Mouse (Mus musculus): ENCODE measurements around the gene Gm3476. TPM values are rescaled to one million over a fixed set of nuclear protein-coding genes. Genes with fewer than 3 reads are reported as not detected.
"Not testable (repeated sequence)": the region's sequence is repeated elsewhere in the genome, so short reads cannot be mapped to it uniquely, and the experiment has no call there.

The Gm3476 gene
- not detected in 2 replicates for polyA plus RNA-seq (2014; fragmentation: Nextera tagmentation; extraction: Ambion mirVana)

DNA sequence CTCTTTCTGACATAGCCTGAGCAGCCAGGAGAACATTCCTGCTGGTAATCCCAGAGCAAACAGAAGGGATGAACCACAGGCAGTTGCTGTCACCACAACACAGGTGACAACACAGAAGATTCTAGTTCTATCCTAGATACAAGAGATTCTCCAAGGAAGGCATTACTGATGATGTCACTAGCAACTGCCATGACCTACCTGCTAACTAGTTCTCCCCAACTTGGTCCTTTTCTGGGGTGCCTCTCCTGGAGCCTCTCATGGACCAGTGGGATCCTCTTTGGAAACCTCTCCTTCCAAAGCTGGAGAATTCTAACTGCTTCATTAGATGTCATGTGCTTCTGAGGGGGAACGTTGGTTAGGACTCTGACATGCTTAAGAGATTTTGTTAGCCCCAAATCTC, at the start of gene Gm3476:
Gm3476 (minus strand) TSS at position 101 of the 400 bp plus-strand sequence.
- H3K27me3 ChIP-seq (ENCODE audit: control insufficient read depth, insufficient read depth, low read length); H3K4me1 ChIP-seq (ENCODE audit: control insufficient read depth, insufficient read depth, low read length); H3K9me3 ChIP-seq (replicated peaks; ENCODE audit: control insufficient read depth, low read length); H3K9ac ChIP-seq (ENCODE audit: low read depth, low read length); ATAC-seq (replicated peaks; ENCODE audit: insufficient number of reproducible peaks, low FRiP score, low TSS enrichment); H3K4me3 ChIP-seq (ENCODE audit: low read depth, low read length); H3K4me2 ChIP-seq; H3K27ac ChIP-seq (ENCODE audit: low read depth, low read length); H3K36me3 ChIP-seq (ENCODE audit: control insufficient read depth, insufficient read depth, low read length): not testable (repeated sequence)
- WGBS (ENCODE audit: insufficient replicate concordance) = no CpG with 5 or more reads among the region's 1 CpGs

DNA sequence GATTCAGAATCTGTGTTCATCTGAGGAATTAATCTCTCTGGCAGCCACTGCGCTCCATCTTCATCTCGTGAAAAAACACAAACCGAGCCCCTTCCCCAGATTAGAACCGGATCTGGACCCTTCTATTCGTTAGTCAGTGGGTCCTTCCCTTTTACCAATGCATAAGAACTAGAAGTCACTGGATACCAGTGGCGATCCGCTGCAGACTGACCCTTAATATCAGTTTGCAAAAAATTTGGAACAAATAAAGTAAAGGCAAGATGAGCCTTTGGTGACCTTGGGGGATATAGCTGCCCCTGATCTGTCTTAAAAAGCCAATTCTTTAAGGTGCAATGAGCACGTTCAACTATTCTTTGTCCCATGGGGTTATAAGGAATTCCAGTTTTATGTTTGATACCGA, 37.9 kb upstream of the Gm3476 start:
- not testable (repeated sequence) for H3K4me3 ChIP-seq (ENCODE audit: low read depth, low read length); H3K9me3 ChIP-seq (replicated peaks; ENCODE audit: control insufficient read depth, low read length); H3K36me3 ChIP-seq (ENCODE audit: control insufficient read depth, insufficient read depth, low read length); ATAC-seq (replicated peaks; ENCODE audit: insufficient number of reproducible peaks, low FRiP score, low TSS enrichment); H3K27ac ChIP-seq (ENCODE audit: low read depth, low read length); H3K27me3 ChIP-seq (ENCODE audit: control insufficient read depth, insufficient read depth, low read length); H3K4me1 ChIP-seq (ENCODE audit: control insufficient read depth, insufficient read depth, low read length); H3K4me2 ChIP-seq; H3K9ac ChIP-seq (ENCODE audit: low read depth, low read length)
- 93% methylated on average over 4 of the region's 9 CpGs for WGBS (ENCODE audit: insufficient replicate concordance)

DNA sequence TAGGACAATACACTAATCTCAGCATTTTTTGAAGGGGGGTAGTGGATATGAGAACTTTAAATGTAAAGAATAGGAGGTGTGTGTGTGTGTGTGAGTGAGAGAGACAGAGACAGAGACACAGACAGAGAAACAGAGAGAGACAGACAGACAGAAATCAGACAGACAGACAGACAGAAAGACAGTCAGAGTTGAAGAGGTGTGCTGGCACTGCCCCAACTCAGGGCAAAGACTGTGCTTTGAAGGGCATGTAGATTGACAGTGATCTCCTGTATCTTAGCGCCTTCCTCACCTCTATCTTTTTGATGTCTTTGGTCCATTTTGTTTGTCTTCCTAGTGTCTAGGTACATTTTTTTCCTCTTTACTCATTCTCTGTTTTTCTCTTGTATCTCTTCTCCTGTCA, 35.5 kb upstream of the Gm3476 start:
- 100% methylated on average over 1 of the region's 1 CpGs for WGBS (ENCODE audit: insufficient replicate concordance)
- H3K27ac ChIP-seq (ENCODE audit: low read depth, low read length); H3K4me2 ChIP-seq; H3K9me3 ChIP-seq (replicated peaks; ENCODE audit: control insufficient read depth, low read length); H3K4me3 ChIP-seq (ENCODE audit: low read depth, low read length); H3K36me3 ChIP-seq (ENCODE audit: control insufficient read depth, insufficient read depth, low read length); H3K4me1 ChIP-seq (ENCODE audit: control insufficient read depth, insufficient read depth, low read length); H3K27me3 ChIP-seq (ENCODE audit: control insufficient read depth, insufficient read depth, low read length); H3K9ac ChIP-seq (ENCODE audit: low read depth, low read length); ATAC-seq (replicated peaks; ENCODE audit: insufficient number of reproducible peaks, low FRiP score, low TSS enrichment): not testable (repeated sequence)

DNA sequence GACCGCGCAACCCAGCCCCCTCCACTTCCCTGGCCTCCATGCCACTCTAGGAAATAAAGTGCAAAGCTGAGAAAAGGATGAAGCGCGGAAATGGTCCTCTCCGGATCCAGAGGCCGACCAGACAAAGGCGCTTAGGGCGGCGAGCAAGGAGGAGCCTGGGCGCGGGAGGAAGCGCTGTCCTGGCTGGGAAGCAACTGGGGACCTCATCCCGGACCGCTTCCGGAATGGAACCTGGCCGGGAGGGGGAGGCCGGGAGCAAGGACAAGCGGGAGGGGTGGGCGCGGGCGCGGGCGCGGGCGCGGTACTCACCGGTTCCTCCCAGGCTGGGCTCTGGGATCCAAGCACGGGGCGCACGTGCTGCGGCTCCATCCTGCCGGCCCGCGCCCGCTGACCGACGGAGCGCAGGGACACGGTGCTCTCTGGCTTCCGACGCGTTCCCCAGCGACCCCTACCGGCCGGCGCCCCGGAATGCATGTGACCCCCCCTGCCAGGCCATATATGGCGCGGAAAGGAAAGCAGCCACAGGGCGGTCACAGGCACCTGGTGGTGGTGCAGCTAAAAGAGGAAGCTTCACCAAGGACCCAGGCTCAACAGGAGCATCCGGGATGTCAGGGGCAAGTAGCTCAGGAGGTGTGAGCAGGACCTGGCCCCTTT, 17.2 kb downstream of the Gm3476 start, which contains the start of gene Gm3468:
Gm3468 (minus strand) TSS at position 394 of the 654 bp plus-strand sequence.
- 0% methylated on average over 38 of the region's 51 CpGs for WGBS (ENCODE audit: insufficient replicate concordance)
- H3K36me3 ChIP-seq (ENCODE audit: control insufficient read depth, insufficient read depth, low read length); H3K4me1 ChIP-seq (ENCODE audit: control insufficient read depth, insufficient read depth, low read length); H3K27ac ChIP-seq (ENCODE audit: low read depth, low read length); ATAC-seq (replicated peaks; ENCODE audit: insufficient number of reproducible peaks, low FRiP score, low TSS enrichment); H3K9ac ChIP-seq (ENCODE audit: low read depth, low read length); H3K27me3 ChIP-seq (ENCODE audit: control insufficient read depth, insufficient read depth, low read length); H3K9me3 ChIP-seq (replicated peaks; ENCODE audit: control insufficient read depth, low read length): not testable (repeated sequence)
- peak within 1 kb of the TSS; percentile 51 for H3K4me2 ChIP-seq
- H3K4me3 ChIP-seq (ENCODE audit: low read depth, low read length) = peak within 1 kb of the TSS; percentile 36

DNA sequence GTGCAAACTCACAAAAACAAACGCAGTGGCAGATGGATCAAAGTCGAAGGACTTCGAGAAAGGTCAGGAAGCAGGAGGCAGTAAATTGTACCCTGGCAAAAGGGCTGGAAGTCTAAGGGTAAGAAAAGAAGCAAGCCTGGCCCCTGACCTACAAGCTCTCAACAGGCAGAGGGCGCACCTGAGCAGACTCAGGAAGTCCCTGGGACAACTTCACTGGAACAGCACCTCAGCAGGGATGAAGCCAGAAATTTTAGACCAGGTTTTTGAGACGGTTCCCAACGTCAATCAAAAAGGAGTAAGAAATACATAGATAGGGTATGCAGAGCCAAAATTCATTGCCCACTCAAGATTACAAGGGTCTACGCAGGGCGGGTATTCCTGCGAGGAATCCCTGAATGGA, 18.1 kb downstream of the Gm3476 start:
- H3K36me3 ChIP-seq (ENCODE audit: control insufficient read depth, insufficient read depth, low read length); ATAC-seq (replicated peaks; ENCODE audit: insufficient number of reproducible peaks, low FRiP score, low TSS enrichment); H3K27me3 ChIP-seq (ENCODE audit: control insufficient read depth, insufficient read depth, low read length); H3K9me3 ChIP-seq (replicated peaks; ENCODE audit: control insufficient read depth, low read length); H3K27ac ChIP-seq (ENCODE audit: low read depth, low read length); H3K9ac ChIP-seq (ENCODE audit: low read depth, low read length); H3K4me1 ChIP-seq (ENCODE audit: control insufficient read depth, insufficient read depth, low read length): not testable (repeated sequence)
- WGBS (ENCODE audit: insufficient replicate concordance) = 12% methylated on average over 8 of the region's 9 CpGs
- Histone ChIP-seq H3K4me3 (ENCODE audit: low read depth, low read length) (peak overlapping the region; percentile 36; the same call in 1 of the 2 replicates), H3K4me2 (peak overlapping the region; percentile 51)

DNA sequence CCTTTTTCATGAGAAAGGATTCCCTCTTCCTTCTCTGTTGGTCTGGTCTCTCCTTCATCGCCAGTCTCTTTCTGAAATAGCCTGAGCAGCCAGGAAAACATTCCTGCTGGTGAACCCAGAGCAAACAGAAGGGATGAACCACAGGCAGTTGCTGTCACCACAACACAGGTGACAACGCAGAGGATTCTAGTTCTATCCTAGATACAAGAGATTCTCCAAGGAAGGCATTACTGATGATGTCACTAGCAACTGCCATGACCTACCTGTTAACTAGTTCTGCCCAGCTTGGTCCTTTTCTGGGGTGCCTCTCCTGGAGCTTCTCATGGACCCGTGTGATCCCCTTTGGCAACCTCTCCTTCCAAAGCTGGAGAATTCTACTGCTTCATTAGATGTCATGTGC, 31.8 kb downstream of the Gm3476 start, which contains the start of gene Gm8206:
Gm8206 (minus strand) TSS at position 101 of the 400 bp plus-strand sequence.
- not testable (repeated sequence) for H3K9ac ChIP-seq (ENCODE audit: low read depth, low read length); H3K9me3 ChIP-seq (replicated peaks; ENCODE audit: control insufficient read depth, low read length); H3K4me3 ChIP-seq (ENCODE audit: low read depth, low read length); H3K36me3 ChIP-seq (ENCODE audit: control insufficient read depth, insufficient read depth, low read length); H3K27ac ChIP-seq (ENCODE audit: low read depth, low read length); H3K4me2 ChIP-seq; H3K27me3 ChIP-seq (ENCODE audit: control insufficient read depth, insufficient read depth, low read length); H3K4me1 ChIP-seq (ENCODE audit: control insufficient read depth, insufficient read depth, low read length); ATAC-seq (replicated peaks; ENCODE audit: insufficient number of reproducible peaks, low FRiP score, low TSS enrichment)
- WGBS (ENCODE audit: insufficient replicate concordance) = 79% methylated on average over 2 of the region's 3 CpGs

DNA sequence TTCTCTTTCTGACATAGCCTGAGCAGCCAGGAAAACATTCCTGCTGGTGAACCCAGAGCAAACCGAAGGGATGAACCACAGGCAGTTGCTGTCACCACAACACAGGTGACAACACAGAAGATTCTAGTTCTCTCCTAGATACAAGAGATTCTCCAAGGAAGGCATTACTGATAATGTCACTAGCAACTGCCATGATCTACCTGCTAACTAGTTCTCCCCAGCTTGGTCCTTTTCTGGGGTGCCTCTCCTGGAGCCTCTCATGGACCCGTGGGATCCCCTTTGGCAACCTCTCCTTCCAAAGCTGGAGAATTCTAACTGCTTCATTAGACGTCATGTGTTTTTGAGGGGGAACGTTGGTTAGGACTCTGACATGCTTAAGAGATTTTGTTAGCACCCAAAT, 67.4 kb downstream of the Gm3476 start, which contains the start of gene Gm6337:
Gm6337 (minus strand) TSS at position 101 of the 400 bp plus-strand sequence.
- not testable (repeated sequence) for H3K4me3 ChIP-seq (ENCODE audit: low read depth, low read length); ATAC-seq (replicated peaks; ENCODE audit: insufficient number of reproducible peaks, low FRiP score, low TSS enrichment); H3K27ac ChIP-seq (ENCODE audit: low read depth, low read length); H3K9ac ChIP-seq (ENCODE audit: low read depth, low read length); H3K36me3 ChIP-seq (ENCODE audit: control insufficient read depth, insufficient read depth, low read length); H3K4me1 ChIP-seq (ENCODE audit: control insufficient read depth, insufficient read depth, low read length); H3K4me2 ChIP-seq; H3K27me3 ChIP-seq (ENCODE audit: control insufficient read depth, insufficient read depth, low read length); H3K9me3 ChIP-seq (replicated peaks; ENCODE audit: control insufficient read depth, low read length)
- 79% methylated on average over 2 of the region's 4 CpGs for WGBS (ENCODE audit: insufficient replicate concordance)

All from heart, embryonic 11.5 days (tissue).